Mouse (Mus musculus) small intestine, adult 2 months (tissue): ENCODE measurements around the gene Pafah1b1.

Experiments used
- CTCF ChIP-seq: fragments of 200-500 bp; IDR thresholded peaks from 2 replicates; pipeline ENCODE4 v1.5.1; 2012; ENCODE audit warnings: low read depth, mild to moderate bottlenecking, control low read depth, inconsistent platforms, low read length, moderate library complexity, mixed read lengths; ENCODE audit not compliant: insufficient replicate concordance, insufficient read length; ENCODE audit errors: extremely low read depth
- POLR2A ChIP-seq: fragments of 200-500 bp; IDR thresholded peaks from 2 replicates; pipeline ENCODE4 v1.6.1; 2012; ENCODE audit warnings: low read depth, mild to moderate bottlenecking, control low read depth, inconsistent platforms, low read length, moderate library complexity

GRCm38 (mm10) chr11:74666776-74667581, 57.5 kb downstream of the Pafah1b1 start:
- TF ChIP-seq POLR2A (no peak), CTCF (no peak)
